Mouse (Mus musculus): ENCODE results near the gene Fbxo46. TPM values are rescaled to one million over a fixed set of nuclear protein-coding genes. Genes with fewer than 3 reads are reported as not detected.

The Fbxo46 gene
- polyA plus RNA-seq (2017; shearing (Covaris generic)) = 28.3 TPM

DNA sequence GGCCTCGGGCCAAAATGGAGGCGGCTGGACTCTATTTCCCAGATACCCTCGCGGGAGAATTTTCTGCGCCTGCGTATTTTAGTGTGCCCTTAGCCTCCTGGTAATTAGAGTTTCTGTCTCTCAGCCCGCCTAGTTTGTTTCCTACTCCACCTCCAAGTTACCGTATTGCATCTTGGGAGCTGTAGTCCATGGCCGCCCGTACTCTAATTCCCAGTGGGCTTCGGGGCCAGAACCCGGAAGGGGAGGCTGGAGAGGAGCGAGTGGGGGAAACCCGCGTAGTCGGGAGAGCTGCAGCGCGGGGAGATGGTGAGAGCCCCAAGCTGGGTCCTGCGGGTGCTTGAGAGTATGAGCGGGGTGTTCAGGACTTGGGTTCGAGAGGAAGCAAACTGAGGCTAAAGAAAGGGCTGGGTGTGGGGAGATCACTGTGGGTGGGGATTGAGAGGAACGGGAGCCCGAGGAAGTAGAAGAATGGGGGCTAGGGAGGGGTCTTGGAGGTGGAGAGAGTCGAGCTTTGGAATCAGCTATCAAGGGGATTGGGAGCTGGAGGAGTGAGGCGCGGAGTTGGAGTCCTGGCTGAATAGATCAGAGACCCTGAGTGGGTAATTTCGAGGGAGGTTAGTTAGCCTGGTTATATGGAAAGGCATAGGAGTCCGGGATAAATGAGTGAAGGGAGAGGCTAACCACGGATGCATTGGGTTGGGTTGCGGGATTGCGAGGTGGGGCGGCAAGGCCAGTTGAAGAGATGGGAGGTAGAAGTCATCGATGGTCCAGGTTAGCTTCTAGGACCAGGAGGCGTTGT lies at the start of gene Fbxo46:
Gene Fbxo46, plus strand, starts transcription at position 229 of the 799 bp plus-strand sequence.

GRCm38 (mm10) chr7:19075723-19076585 lies 43.7 kb upstream of the Fbxo46 start, which contains the start of gene Dmwd:
Gene Dmwd (plus strand): TSS chr7:19076227.

DNA sequence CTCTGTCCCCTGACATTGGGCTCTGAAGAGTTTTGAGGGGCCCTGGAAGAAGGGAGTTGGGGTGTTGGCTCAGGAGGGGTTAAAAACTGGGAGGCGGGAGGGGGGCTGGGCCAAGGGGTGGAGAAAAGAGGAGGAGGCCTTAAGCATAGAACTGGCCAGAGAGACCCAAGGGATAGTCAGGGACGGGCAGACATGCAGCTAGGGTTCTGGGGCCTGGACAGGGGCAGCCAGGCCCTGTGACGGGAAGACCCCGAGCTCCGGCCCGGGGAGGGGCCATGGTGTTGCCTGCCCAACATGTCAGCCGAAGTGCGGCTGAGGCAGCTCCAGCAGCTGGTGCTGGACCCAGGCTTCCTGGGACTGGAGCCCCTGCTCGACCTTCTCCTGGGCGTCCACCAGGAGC lies 36.0 kb upstream of the Fbxo46 start, which contains the start of gene Dmpk:
Gene Dmpk, plus strand, starts transcription at position 149 of the 400 bp plus-strand sequence.

DNA sequence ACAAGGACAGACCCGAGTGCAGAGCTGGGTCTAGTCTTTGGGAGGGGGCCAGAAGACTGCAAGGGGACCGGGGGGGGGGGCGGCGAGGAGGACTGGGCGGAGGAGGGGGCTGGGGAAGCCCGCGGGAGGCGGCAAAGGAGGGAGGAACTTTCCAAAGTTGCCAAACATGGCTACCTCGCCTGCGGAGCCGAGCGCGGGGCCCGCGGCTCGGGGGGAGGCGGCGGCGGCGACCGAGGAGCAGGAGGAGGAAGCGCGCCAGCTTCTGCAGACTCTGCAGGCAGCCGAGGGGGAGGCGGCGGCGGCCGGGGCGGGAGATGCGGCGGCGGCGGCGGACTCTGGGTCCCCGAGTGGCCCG lies 25.2 kb upstream of the Fbxo46 start, which contains the start of gene Six5:
Gene Six5, plus strand, starts transcription at position 124 of the 355 bp plus-strand sequence.

DNA sequence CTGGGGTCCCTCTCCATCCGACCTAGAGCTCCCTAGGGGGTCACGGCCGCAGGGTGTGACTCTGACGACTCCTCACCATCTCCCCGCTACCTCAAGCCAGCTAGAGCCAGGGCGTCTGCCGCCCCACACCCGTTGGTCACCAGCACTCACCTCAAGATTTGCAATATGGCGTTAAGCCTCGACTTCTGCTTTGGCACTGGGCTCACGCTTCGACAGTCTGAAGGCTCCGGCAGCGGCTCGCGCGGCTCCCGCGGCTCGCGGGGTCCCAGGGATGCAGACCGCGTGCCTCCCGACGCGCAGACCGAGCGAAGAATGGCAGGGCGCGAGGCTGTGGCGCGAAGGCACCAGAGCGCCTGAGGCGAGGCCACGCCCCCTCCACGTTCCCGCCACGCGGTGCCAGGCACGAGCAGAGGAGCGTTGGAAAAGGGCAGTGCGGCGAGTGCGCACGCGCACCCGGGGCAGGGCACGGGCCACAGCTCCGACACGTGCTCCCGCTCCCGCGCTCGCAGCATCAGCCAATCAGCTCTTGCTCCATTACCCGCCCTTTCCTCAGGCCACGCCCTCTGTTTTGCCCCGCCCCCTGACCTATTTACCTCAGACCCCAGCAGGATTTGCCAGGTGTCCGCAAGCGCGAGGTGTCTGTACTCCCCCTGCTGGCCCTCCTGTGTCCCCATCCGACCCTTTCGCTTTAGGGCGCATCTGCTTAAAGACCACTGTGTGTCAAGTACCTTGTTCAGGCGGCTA lies 1.5 kb upstream of the Fbxo46 start, which contains the start of gene Gm4969:
Gene Gm4969, minus strand, starts transcription at position 341 of the 744 bp plus-strand sequence.

GRCm38 (mm10) chr7:19148875-19149541 lies 29.3 kb downstream of the Fbxo46 start, which contains the start of gene Qpctl:
Gene Qpctl (minus strand): TSS chr7:19149291.

DNA sequence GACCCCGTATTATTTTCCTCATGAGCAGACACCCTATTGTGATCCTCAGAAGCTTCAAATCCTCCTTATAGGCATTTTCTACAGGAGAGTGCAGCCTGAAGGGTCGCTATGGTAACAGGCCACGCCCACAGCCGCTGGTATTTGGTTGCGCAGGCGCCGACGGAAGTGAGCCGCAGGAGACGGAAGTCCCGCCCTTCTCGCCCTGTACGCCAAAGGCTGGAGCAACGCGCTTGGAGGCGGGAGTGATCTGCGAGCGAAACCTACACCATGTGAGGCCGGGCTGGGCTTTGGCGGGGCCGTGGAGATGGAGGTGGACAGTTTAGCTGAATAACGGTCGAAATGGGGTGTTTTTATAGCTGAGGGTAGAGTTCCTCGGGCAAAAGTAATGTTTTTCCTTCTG lies 30.0 kb downstream of the Fbxo46 start, which contains the start of gene Snrpd2:
Gene Snrpd2, plus strand, starts transcription at position 97 of the 400 bp plus-strand sequence.

DNA sequence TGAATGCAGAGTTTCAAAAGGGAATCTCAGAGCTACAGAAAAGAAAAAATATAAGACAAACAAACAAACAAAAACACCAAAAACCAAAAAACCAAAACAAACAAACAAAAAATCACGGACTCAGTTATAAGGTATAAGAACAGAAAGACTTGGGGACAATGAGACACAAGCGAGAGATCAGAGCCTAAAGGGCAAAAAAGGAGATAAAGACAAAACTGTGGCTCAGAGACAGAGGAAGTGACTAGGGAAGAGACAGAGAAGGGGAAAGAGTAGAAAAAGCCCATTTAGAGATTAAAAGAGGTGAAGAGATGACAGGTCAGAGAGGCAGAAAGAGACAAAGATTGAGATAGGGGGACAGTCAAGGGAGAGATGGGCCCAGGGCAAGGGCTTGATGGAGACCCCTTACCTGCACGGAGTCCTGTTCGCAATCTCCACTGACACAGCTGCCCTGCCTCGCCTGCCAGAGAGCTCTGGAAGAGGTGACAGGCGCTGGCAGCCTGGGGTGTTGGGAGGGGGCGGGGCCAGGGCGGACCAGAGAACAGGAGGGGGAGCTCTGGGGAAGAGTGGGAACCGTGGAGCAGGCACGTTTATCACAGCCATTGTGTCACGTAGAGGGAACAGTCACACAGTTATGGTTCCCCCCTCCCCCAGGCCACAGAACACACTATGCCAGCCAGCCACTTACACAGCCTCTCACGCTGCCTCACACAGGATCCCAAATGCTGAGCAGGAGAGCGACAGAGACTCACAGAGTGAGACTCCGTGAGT lies 46.2 kb downstream of the Fbxo46 start, which contains the start of gene Gipr:
Gene Gipr, minus strand, starts transcription at position 472 of the 768 bp plus-strand sequence.

DNA sequence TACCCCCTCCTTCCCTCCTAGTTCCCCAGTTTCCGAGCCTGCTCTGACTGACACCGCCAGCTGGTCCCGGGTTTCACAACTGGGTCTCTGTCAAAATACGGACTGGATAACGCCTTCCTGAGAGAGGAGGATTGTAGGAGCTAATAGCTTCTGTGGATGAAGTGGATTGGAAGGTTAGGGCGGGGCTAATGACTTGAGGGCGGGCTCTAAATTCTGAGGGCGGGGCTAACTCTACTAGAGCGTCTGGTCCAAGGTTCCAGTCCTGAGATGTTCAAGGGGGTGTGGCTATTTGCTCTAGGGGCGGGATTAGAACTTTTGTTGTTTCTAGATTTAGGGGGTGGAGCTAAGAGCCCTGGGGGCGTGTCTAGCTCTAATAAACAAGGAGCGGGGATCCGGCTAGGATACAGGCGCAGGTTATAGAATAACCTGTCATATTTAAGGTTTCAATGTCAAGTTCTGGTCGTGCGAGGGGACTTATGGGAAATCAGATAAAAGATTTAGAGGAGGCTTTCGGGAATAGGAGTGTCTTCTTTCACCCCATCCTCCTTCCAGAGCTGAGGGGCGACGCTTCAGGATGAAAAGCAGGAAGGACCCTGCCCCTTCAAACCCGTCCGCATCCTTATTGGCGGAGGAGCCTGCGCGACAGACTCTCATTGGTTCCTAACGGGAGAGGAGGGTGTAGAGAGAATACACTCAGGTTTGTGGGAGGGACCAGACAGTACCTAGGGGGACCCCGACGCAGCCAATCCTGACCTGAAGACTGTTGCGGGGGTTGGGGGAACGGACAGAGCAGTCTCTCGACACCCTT lies 56.3 kb downstream of the Fbxo46 start, which contains the start of gene Eml2:
Gene Eml2, plus strand, starts transcription at position 714 of the 808 bp plus-strand sequence.

Other genes starting within 250 kb of the Fbxo46 start
- 189 TPM for gene Pglyrp1, start 248.5 kb upstream of the Fbxo46 start, polyA plus RNA-seq (2017; shearing (Covaris generic))
- 20.1 TPM for gene Ccdc61, start 209.4 kb upstream of the Fbxo46 start, polyA plus RNA-seq (2017; shearing (Covaris generic))
- 0.06 TPM for gene Nova2, start 194.0 kb upstream of the Fbxo46 start, polyA plus RNA-seq (2017; shearing (Covaris generic))
- not detected for gene Nanos2, start 132.5 kb upstream of the Fbxo46 start, polyA plus RNA-seq (2017; shearing (Covaris generic))
- gene Mypop, start 128.6 kb upstream of the Fbxo46 start, polyA plus RNA-seq (2017; shearing (Covaris generic)) = 3.5 TPM
- gene Irf2bp1, start 115.8 kb upstream of the Fbxo46 start, polyA plus RNA-seq (2017; shearing (Covaris generic)) = 3.1 TPM
- gene Foxa3, start 96.3 kb upstream of the Fbxo46 start, polyA plus RNA-seq (2017; shearing (Covaris generic)) = not detected
- gene Sympk, start 95.5 kb upstream of the Fbxo46 start, polyA plus RNA-seq (2017; shearing (Covaris generic)) = 19.0 TPM
- not detected for gene Rsph6a, start 65.2 kb upstream of the Fbxo46 start, polyA plus RNA-seq (2017; shearing (Covaris generic))
- gene Dmwd, start 43.6 kb upstream of the Fbxo46 start, polyA plus RNA-seq (2017; shearing (Covaris generic)) = not detected
- gene Dmpk, start 36.0 kb upstream of the Fbxo46 start, polyA plus RNA-seq (2017; shearing (Covaris generic)) = 0.42 TPM
- 0.15 TPM for gene Six5, start 25.3 kb upstream of the Fbxo46 start, polyA plus RNA-seq (2017; shearing (Covaris generic))
- not detected for gene Gm4969, start 1.5 kb upstream of the Fbxo46 start, polyA plus RNA-seq (2017; shearing (Covaris generic))
- 17.4 TPM for gene Qpctl, start 29.4 kb downstream of the Fbxo46 start, polyA plus RNA-seq (2017; shearing (Covaris generic))
- gene Snrpd2, start 29.9 kb downstream of the Fbxo46 start, polyA plus RNA-seq (2017; shearing (Covaris generic)) = 54.7 TPM
- not detected for gene Gipr, start 46.3 kb downstream of the Fbxo46 start, polyA plus RNA-seq (2017; shearing (Covaris generic))
- gene Eml2, start 56.6 kb downstream of the Fbxo46 start, polyA plus RNA-seq (2017; shearing (Covaris generic)) = 33.3 TPM
- 0.31 TPM for gene Gpr4, start 92.7 kb downstream of the Fbxo46 start, polyA plus RNA-seq (2017; shearing (Covaris generic))
- gene Opa3, start 108.5 kb downstream of the Fbxo46 start, polyA plus RNA-seq (2017; shearing (Covaris generic)) = 25.6 TPM
- gene Vasp, start 152.0 kb downstream of the Fbxo46 start, polyA plus RNA-seq (2017; shearing (Covaris generic)) = 301 TPM
- 1.3 TPM for gene Ppm1n, start 160.2 kb downstream of the Fbxo46 start, polyA plus RNA-seq (2017; shearing (Covaris generic))
- gene Rtn2, start 162.8 kb downstream of the Fbxo46 start, polyA plus RNA-seq (2017; shearing (Covaris generic)) = not detected
- 0.94 TPM for gene Fosb, start 190.2 kb downstream of the Fbxo46 start, polyA plus RNA-seq (2017; shearing (Covaris generic))
- 88.0 TPM for gene Ercc1, start 224.9 kb downstream of the Fbxo46 start, polyA plus RNA-seq (2017; shearing (Covaris generic))
- 18.5 TPM for gene Cd3eap, start 239.6 kb downstream of the Fbxo46 start, polyA plus RNA-seq (2017; shearing (Covaris generic))
- gene Ppp1r13l, start 239.9 kb downstream of the Fbxo46 start, polyA plus RNA-seq (2017; shearing (Covaris generic)) = 0.29 TPM